Mouse (Mus musculus) layer of hippocampus, adult 9-10 months (tissue): ENCODE measurements around the gene Tmem97.
"Not testable (repeated sequence)": the region's sequence is repeated elsewhere in the genome, so short reads cannot be mapped to it uniquely, and the experiment has no call there.

Experiments used
- DNase-seq: peaks from one replicate; pipeline ENCODE4 v3.0.0; 2022; ENCODE audit warnings: low spot score

Tmem97 gene

DNA sequence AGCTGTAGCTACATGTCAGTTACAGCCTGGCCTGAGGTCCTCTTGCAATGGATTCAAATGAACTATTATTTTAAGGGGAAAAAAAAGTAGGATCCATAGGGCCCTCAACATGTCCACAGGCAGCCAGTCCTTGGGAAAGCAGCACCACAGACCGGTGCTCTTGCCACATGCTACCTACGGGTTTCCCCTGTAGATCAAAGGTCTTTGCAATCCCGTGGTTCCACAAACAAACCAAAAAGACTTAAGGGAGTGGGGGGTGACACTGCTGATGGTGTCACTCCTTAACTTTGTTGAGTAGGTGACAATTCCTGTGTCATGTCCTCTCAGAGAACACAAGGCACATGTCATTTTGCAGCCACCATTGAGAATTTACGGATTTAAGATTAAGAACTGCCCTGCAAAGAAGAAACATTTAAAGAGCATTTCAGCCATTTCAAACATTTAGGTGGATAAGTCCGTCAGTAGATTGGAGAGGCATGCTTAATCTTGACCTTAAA is 1.0 kb downstream of the Tmem97 start:
- DNase-seq: no peak

DNA sequence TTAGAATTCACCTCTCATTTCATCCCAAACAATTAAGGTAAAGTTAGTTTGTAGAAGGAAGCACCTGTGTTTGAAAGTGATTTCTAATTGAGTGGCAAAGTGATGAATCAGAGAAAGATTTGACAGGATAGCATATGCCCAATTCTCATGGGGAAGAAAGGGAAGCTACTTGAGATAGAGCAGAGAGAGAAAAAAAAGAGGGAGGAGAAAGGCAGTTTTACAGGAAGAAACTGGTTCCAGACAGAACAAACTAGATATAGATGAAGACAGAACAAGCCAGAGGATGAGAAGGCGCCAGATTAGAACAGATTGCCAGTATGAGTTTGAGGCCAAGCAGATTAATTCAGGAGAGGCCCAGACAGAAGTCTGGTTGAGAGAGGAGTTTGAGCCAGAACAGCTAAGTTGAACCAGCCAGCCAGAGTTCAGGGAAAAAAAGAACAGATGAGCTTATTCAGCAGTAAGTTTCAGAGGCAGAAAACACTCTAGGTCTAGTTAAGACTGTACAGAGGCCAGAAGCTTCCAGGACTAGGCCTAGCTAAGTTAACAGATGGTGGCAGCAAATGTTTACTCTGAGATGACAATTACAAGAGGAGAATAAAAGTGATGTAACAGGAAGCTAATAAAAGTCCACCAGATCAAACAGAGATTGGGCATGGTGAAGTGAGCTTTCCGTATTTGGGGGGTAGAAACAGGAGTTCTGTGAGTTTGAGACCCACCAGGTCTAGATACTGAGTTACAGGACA is 2.7 kb downstream of the Tmem97 start:
- no peak for DNase-seq

DNA sequence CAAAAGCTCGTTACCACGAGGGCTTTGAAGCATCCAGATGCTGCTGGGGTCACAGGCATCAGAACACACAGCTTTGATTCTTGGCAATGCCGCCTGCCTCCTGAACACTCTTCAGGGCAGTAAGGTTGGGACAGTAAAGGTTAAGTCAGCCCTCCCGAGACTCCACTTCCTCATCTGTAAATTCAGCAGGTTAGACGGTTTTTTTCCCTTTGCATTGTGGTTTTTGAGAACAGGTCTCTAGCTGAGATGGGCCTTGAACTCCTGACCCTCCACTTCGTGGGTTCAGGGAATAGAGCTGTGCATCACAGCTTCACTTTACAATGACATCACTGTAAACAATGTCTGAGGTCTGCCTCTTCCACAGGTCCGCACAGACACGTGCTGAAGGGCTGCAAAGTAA is 5.4 kb downstream of the Tmem97 start:
- no peak for DNase-seq

DNA sequence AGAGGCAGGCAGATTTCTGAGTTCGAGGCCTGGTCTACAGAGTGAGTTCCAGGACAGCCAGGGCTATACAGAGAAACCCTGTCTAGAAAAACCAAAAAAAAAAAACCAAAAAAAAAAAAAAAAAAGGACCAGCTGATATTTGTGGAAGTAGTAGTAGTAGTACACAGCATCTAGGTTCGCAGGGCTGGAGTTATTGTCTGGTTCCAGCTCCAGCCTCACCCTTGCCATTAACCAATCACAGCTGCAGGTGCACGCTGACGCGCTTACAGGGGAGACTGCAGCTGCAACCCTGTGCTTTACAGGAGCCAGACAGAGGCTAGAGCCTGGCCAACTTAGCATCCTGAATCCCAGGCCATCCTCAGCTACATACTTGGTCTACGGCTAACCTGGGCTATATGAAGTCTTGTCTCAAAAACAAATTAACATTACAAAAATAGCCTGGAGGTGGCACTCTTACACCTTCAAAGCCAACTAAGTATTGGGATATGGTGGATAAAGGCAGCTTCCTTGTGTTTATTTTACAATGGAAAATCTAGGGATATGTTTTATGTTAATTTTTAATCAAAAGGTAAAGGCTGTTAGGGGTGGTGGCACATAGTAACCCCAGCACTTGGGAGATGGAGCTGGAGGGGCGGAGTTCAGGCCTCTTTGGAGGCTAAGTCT is 6.0 kb downstream of the Tmem97 start:
- no peak for DNase-seq

DNA sequence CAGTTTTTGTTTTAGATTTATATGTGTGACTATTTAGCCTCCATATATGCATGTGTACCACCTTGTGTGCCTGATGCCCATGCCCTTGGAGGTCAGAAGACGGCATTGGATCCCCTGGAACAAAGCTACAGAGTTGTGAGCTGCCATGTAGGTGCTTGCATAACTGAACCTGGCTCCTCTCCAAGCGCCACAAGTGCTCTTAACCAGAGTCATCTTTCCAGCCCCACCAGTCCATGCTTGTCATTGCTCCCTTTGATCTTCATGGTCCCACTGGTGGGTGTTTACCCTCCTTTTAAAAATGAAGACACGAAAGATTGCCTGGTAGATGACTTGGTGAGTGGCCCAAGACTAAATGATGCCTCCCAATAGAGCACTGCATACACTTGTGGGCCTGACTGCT is 10.2 kb downstream of the Tmem97 start:
- DNase-seq: no peak

DNA sequence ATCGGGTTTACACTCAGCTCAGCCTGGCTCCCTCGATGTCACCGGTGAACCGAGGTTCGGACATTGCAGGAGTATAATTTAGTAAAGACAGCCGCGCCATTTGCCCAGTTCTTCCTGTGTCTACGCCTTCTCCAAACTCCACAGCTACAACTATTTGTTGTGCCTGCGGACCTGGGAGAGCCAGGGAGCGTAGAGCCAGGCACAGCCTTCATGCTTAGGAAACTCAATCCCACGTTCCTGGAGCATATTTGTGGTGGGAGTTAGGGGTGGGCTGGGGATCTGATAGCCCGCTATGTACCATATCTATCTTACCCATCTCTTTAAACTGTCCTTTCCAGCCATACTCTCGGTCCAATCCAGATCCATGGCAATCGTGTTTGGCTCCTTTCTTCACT is 13.9 kb downstream of the Tmem97 start:
- no peak for DNase-seq

DNA sequence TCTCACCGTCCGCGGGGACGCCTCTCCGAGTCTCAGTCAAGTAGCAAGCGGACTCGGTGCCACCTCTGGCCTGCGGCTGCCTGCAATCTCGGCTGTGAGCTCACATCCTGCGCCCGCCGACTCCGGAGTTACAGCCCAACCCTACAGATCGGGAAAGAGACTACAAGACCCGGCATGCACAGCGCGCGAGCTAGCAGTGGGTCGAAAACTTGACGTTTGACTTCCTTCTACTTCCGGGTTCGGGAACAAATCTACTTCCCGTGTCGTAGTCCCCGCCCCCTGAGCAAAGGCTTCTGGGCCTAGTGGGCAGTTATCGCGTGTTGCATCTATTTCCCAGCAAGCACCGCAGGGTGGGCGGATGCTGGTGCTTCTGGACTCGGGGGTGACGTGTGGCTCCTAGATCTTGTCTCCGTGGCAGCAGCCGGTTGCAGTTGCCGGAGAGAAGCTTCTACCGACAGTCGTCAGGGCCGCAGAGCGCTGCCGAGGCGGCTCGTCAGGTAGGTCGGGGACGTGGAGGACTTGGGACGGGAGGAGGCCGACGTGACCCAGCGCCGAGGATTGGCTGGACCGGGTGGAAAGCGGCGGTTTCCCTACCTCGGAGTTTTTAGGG is 14.4 kb downstream of the Tmem97 start, which contains the start of the genes Tnfaip1 and Ift20:
Tnfaip1 (minus strand) TSS at position 253 of the 610 bp plus-strand sequence.
Ift20 (plus strand) TSS at position 282 of the 610 bp plus-strand sequence.
- peak; percentile 96 for DNase-seq

DNA sequence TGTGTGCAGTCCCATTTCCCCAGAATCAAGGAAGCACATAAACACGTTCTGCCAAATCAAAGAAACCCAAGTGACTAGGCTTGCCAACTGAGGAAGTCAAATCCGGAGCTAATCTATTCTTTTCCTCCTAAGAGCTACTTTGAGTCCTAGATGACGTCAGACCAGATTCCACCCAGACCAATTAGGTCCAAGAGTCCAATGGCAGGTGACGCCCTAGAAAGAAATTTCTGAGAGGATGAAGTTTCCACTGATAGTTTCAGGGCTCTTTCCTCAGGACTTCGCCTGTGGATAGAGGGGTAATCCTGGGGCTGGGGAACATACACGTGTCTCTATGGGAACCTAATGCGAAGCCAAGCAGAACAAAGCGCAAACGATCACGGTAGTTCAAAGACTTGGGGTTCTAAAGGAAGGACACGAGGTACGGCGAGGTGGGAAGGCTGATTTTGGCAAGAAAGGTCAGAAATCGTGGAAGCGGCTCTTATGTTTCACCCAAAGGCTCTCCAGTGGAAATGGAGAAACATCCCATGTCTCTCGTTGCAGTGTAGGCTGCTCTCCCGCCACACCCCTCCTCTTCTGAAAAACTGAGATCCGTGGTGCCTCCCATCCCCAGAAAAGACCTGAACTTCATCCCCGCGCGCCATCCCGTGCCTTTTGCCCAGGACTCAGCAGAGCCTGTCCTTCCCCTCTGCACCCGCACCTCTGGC is 15.0 kb downstream of the Tmem97 start:
- DNase-seq: no peak

DNA sequence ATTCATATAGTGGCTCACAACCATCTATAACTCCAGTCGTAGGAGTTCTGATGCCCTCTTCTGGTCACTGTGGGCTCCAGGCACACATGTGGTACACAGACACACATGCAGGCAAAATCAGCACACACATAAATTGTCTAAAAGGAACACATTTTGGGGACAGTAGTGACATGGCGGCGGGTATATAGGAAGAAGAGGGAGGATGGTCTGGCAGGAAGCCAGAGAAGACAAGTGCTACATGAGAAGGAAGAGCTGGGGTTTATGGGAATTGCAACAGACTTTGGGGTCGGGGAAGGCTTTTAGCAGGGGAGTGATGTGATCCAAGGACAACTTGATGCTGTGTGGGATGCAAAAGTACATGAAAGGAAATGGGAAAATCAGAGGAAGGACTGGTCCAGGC is 16.1 kb downstream of the Tmem97 start:
- DNase-seq: no peak

DNA sequence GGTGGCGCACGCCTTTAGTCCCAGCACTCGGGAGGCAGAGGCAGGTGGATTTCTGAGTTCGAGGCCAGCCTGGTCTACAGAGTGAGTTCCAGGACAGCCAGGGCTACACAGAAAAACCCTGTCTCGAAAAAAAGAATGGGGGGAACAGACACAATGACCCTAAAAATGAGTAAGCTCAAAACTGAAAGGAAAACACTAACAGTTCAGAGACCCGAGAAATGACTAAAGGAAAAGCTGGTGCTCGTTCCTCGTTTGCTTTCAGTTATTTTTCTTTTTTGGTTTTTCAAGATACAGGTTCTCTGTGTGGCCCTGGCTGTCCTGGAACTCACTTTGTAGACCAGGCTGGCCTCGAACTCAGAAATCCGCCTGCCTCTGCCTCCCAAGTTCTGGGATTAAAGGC is 19.1 kb downstream of the Tmem97 start:
- not testable (repeated sequence) for DNase-seq

DNA sequence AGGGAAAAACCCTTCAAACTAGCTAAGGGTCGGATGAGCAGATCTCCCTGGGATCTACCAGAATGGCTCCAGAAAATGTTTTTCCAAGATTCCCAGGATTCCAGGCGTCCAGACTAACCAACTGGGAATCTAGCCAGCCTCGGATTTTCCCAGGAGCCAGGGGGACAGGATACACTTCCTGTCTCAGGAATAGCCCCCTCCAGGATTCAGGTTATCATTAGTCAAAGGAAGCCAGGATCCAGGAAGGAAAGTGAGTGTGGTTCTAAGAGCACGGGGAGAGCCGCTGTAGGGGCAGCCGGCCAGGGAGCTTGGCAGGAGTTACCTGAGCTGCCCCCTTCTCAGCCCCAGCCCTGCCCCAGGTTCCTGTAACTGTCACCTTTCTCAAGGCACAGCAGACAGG is 19.5 kb downstream of the Tmem97 start:
- no peak for DNase-seq

DNA sequence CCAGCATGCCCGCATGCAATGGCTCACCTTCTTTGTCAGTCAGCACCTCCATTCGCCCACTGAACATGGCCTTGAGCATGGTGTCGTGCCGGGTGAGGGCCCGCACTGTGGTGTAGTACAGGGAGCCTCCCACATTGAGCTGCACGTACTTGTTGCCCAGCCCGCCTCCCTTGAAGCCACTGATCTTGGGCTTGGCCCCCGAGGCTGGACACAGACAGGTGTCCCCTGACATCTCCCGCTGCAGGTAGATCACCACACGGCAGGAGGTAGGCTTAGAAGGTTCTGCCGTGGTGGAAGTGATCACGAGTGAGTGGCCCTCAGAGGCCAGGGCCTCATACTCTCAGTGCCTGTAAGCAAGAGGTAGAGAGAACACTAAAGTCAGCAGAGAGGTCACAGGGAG is 20.6 kb downstream of the Tmem97 start:
- DNase-seq: no peak

DNA sequence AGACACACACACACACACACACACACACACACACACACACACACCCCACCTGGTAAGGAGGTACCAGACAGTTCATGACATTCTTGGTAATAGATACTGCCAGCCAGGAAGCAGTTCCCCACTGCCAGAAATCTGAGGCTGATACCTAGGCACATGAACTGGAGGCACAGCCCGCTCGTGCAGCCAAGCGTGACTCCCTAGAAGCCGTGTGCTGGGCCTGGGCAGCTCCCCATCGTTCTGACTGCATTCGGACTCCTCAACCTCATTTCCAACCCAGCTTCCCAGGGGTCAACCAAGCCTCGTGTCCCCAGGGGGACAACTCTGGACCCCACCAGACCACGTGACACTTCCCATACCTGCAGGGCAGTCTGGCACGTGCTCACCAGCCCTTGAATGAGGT is 21.9 kb downstream of the Tmem97 start:
- DNase-seq: no peak

DNA sequence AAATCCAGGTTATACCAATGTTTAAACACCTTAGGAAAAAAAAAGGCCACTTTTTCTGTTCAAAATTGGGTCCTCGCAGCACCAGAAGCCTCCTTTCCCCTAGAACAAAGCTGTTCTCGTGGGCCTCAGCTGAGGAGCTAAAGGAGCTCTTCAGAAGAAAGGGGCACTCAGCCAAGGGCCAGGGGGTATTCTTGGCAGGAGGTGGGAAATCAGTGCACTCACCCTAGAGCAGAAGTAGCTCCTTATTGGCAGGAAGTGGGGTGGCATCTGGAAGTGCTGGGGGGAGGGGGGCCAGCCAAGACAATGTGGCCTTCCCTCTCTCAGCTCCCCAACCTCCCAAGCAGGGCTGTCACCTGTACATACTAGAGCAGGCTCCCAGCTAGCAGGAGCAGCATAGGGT is 25.7 kb downstream of the Tmem97 start:
- DNase-seq: no peak

DNA sequence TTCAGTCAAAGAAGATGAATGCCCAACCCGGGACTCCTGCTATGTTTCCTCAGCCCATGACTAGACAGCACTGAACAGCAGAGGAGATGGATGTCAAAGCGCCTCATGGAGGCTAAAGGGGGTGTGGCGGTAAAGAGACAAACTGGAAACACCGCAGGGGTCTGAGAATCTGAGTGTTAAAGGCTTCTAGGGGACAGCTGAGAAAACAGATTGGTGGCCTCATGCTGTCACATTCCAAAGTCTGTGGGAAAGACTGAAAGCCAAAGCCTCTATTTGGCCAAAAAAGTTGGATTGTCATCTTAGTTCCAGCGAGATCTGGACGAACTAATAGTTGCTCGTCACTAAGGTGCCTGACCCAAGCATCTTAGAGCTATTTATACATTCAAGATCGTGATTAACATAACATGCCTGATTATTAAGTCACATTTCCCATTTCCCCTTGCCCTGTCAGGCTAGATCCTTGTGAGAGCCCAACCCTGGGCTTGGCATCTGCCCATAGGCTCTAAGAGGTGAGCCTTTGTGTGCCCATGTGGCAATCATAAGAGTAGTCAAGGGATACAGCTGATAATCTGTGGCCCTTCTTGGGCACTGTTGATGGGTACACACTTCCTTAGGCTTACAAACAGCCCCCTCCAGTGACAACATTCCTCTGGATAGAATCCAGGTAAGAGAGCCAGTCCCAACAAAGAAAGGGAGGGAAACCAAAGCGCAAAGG is 27.2 kb downstream of the Tmem97 start:
- DNase-seq: no peak

DNA sequence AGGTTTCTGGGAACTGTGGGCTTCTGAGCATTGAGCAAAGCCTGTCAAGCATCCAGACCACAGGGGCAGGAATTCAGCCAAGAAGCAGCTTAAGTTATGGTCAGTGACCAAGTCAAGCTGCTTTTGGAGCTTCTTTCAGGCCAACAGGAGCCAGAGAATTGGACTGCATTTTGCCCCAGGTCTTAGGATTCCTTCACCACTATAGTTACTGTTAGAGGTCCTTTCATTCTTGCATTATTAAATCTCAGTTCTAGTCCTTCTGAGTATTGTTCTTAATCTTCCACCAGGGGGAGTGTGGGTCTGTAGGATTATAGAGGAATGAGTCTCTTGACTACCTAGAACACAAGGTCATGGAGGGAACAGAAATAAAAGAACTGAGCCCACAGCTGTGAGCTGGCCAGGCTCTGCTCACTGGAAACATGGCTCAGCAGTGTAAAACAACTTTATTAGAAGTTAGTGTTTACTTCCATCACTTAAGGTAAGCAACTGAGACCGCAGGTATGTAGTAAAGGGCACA is 28.0 kb downstream of the Tmem97 start:
- no peak for DNase-seq

DNA sequence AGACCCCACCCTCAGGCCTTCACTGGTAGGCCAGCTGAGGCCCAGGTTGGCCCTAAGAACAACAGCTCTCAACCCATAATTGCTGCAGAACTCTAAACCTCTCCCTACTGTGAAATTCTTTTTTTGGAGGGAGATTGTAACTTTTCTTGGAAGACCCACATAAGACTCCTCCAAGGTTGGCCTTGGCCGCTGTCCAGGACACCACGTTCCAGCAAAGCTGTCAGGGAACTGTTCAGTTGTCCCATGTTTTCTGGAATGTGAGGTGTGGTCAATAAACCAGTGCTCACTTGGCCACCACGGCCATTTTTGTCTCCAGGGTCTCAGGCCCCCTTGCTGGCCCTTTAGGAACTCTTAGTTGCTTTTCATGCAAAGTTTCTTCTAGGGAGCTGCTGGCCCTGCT is 28.7 kb downstream of the Tmem97 start:
- DNase-seq: no peak

DNA sequence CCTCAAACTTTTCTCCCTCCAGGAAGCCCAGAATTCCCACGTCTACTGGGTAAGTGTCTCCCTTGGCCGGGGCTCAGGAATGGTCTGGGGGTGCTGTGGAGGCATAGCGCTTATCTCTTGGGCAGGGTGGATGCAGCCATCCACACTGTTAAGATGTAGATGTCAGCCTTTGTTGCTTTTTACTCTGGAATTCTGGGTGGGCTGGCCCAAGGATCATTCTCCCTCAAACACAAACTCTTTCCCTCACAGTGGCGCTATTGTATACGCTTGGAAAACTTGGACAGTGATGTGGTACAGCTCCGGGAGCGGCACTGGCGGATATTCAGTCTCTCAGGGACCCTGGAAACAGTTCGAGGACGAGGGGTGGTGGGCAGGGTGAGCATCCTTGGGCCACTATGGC is 31.6 kb downstream of the Tmem97 start:
- no peak for DNase-seq

DNA sequence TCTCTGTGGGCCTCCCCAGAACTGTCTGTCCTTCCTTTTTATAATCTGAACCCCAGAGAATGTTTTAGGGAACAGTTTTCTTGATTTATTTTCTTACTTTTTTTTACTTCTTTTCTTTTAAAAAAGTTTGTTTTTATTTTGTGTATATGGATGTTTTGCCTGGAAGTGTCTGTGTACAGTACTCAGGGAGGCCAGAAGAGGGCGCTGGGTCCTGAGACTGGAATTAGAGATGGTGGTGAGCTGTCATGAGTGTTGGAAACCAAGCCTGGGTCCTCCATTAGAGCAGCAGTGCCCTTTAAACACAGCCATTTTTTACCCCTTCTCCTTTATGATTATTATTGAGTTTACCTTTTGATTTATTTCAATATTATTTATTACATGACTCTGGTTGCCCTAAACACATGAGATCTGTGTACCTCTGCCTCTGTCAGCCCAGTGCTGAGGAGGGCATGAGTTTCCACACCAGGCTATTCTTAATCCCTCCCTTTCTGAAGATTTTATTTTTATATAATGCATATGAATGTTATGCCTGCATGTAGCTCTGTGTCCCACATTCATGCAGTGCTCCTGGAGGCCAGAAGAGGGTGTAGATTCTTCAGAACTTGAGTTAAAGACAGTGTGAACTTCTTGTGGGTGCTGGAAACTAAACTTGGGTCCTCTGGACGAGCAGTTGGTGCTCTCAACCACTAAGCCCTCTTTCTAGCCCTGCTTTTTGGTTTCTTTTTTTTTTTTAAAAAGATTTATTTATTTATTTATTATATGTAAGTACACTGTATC is 34.8 kb downstream of the Tmem97 start:
- no peak for DNase-seq

DNA sequence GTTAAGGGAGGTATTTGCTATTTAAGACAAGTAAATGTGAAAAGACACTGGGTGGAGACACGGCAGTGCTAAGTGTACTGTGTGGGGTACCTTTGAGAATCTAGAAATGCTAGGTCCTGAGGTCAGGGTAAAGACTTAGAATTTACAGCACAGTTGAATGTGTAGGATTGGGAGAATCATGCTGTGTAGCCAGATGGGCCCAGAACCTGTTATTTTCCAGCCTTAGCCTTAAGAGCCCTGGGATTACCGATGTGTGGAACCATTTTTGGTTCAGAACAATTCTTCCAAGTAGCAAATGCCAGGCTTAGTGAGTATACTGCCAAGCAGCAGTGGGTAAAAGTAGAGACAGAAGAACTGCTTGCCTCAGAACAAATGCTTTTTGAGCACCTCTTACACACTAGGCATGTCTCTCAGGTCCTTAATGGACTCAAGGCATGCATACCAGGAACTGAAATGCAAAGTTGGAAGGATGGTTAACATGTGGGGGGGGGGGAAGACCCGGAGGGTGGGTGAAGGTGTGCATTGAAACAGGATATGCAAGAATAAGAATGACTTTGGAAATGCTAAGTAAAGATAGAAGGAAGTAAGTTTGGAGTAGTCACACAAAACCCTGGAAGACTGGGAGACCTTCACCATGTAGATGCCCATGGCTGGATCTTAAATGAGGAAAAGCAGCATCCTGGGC is 37.3 kb downstream of the Tmem97 start:
- DNase-seq: no peak
